Mouse (Mus musculus) liver, embryonic 13.5 days (tissue): Measurements from ENCODE around the gene Dnmt3a. TPM values are rescaled to one million over a fixed set of nuclear protein-coding genes. Genes with fewer than 3 reads are reported as not detected.

Source experiments
- polyA plus RNA-seq: library from polyadenylated mRNA; unstranded; fragments of >200 nt; fragmentation: Nextera tagmentation; extraction: Ambion mirVana; gene quantifications from 2 replicates; pipeline ENCODE4 v1.2.1, GENCODE M21; 2015

Gene Dnmt3a
- polyA plus RNA-seq, 1 experiment from 2014 or later = 29.6 TPM

Other genes with a start within 250 kb of the Dnmt3a start
- gene Dtnb, start 233.6 kb upstream of the Dnmt3a start, polyA plus RNA-seq = 16.3 and 17.4 TPM in 2 replicates
- 0.45 and 0.60 TPM in 2 replicates for gene Pomc, start 148.9 kb downstream of the Dnmt3a start, polyA plus RNA-seq
- 0.13 TPM in 2 replicates for gene Efr3b, start 232.9 kb downstream of the Dnmt3a start, polyA plus RNA-seq